Mouse (Mus musculus) megakaryocyte, embryonic 14.5 days (primary cell): Measurements from ENCODE around the gene Tmem252.

ENCODE experiments used
- FLI1 ChIP-seq: IDR thresholded peaks from 2 replicates; pipeline ENCODE4 v1.6.1; 2012; ENCODE audit warnings: low read length, inconsistent platforms, mixed read lengths
- GATA1 ChIP-seq: IDR thresholded peaks from 3 replicates; pipeline ENCODE4 v1.6.1; 2012; ENCODE audit warnings: mixed read lengths, low read length, inconsistent platforms, borderline replicate concordance

DNA sequence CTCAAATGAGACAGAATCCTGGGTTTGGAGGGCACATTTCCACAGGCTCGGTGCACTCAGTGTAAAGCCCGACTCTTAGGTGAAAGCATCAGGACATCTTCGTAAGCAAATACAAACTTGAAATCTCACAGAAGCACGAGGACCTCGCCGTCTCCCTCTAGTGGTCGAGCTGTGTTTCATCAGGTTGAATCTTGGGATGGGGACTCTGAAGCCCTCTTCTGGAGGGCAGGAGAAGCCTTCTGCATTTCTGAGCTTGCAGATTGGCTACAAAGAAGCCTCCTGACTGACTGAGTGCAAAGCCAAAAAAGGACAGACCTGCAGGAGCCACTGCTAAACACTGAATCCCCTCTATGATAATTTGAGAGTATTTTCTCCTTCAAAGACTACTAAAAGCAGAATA lies 39.2 kb upstream of the Tmem252 start:
- TF ChIP-seq GATA1 (no peak), FLI1 (no peak)
